Mouse (Mus musculus): Measurements from ENCODE around the gene Timm8a2. TPM values are rescaled to one million over a fixed set of nuclear protein-coding genes. Genes with fewer than 3 reads are reported as not detected.
A peak's percentile ranks its signal among the peaks of the same experiment; 100 is the strongest.

The Timm8a2 gene
- not detected in 2 replicates for total RNA-seq (2014; fragmentation: Nextera tagmentation)
- 0.35 TPM in 1 of 2 replicates, not detected in the other for total RNA-seq (2017)
- 0.05 TPM in 1 of 2 replicates, not detected in the other for polyA plus RNA-seq (2012)

DNA sequence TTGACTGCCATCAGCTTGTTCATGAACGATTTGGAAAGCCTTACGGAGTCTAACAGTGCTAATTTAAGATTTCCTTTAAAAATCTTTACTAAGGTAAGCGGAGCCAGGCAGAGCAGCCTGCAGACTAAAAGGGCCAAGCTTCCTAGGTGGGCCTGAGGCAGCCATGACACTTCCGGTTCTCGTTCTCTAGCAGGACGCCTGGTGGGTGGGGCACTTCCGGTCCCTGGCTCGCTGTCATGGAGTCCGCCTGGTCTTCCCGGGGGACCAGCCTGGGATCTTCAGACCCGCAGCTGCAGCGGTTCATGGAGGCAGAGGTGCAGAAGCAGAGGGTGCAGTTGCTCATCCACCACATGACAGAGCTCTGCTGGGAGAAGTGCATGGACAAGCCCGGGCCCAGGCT is at the start of gene Timm8a2:
Timm8a2 (plus strand) TSS at position 224 of the 400 bp plus-strand sequence.
- peaks cover 13% of the 10 kb centered on the region for H3K27me3 ChIP-seq (ENCODE audit: insufficient read depth, low read length)
- no peak within 1 kb of the TSS for H3K4me3 ChIP-seq (ENCODE audit: low read depth, low read length)
- ATAC-seq (ENCODE audit: extremely low read depth, insufficient number of reproducible peaks, low FRiP score, poor library complexity, severe bottlenecking) (no peak), DNase-seq (ENCODE audit: low spot score) (no peak)
- H3K36me3 ChIP-seq (replicated peaks) = no peaks in the 10 kb centered on the region
- peaks cover 37% of the 10 kb centered on the region for H3K4me1 ChIP-seq (ENCODE audit: insufficient read depth, low read depth, low read length)
- H3K9me3 ChIP-seq (replicated peaks) = peaks cover 10% of the 10 kb centered on the region
- TF ChIP-seq POLR2AphosphoS5 (IDR thresholded peaks at IDR 0.05; ENCODE audit: insufficient replicate concordance, low read depth, low read length) (no peak), GATA1 (IDR thresholded peaks at IDR 0.05; ENCODE audit: borderline replicate concordance, low read length) (no peak), CTCF (IDR thresholded peaks at IDR 0.05; ENCODE audit: low read depth, low read length) (no peak), GATA2 (IDR thresholded peaks at IDR 0.05; ENCODE audit: borderline replicate concordance, low read depth, low read length) (no peak), TAL1 (conservative IDR thresholded peaks at IDR 0.05; ENCODE audit: low read depth, low read length) (no peak)

DNA sequence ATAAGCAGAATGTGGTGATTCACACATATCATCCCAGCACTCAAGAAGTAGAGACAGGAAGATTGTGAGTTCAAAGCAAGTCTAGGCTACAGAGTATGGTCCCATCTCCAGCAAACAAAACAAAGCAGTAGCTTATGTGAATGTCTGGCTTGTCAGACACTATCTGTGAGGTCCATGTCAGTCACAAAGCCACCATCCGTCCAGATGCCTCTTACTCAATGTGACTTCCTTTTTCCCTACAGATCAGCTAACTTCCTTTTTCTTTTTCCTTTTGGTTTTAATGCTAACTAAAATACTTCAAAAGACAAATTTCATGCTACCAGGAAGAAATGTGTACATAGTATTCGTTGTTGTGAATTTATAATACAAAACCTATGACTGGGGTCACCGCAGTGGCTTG is 49.0 kb upstream of the Timm8a2 start:
- ATAC-seq (ENCODE audit: extremely low read depth, insufficient number of reproducible peaks, low FRiP score, poor library complexity, severe bottlenecking) (peak; percentile 58), DNase-seq (ENCODE audit: low spot score) (peak; percentile 56)
- H3K27me3 ChIP-seq (ENCODE audit: insufficient read depth, low read length) = no peaks in the 10 kb centered on the region
- peaks cover 19% of the 10 kb centered on the region for H3K4me1 ChIP-seq (ENCODE audit: insufficient read depth, low read depth, low read length)
- peaks cover 66% of the 10 kb centered on the region for H3K36me3 ChIP-seq (replicated peaks)
- TF ChIP-seq TAL1 (conservative IDR thresholded peaks at IDR 0.05; ENCODE audit: low read depth, low read length) (no peak), GATA2 (IDR thresholded peaks at IDR 0.05; ENCODE audit: borderline replicate concordance, low read depth, low read length) (no peak), GATA1 (IDR thresholded peaks at IDR 0.05; ENCODE audit: borderline replicate concordance, low read length) (no peak), CTCF (IDR thresholded peaks at IDR 0.05; ENCODE audit: low read depth, low read length) (no peak)
- H3K9me3 ChIP-seq (replicated peaks) = no peaks in the 10 kb centered on the region
- no peak overlapping the region for H3K4me3 ChIP-seq (ENCODE audit: low read depth, low read length)

DNA sequence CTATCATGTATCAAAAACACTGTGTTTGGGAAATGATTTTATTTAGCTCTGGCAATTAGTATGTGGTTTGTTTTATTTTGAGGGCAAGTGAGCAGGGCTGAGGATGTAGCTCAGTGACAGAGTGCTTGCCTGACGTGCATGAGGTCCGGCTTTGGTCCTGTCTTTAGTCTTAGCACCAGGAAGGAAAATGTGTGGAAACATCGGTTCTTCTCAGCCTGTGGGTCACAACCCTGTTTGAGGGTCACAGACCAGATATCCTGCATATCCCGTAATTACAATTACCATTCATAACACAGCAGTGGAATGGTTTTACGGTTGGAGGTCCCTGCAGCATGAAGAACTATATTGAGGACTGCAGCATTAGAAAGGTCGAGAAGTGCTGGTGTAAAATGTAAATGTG is 48.4 kb upstream of the Timm8a2 start:
- DNase-seq (ENCODE audit: low spot score) (no peak), ATAC-seq (ENCODE audit: extremely low read depth, insufficient number of reproducible peaks, low FRiP score, poor library complexity, severe bottlenecking) (no peak)
- Histone ChIP-seq H3K4me3 (ENCODE audit: low read depth, low read length) (no peak overlapping the region), H3K27me3 (ENCODE audit: insufficient read depth, low read length) (no peaks in the 10 kb centered on the region), H3K4me1 (ENCODE audit: insufficient read depth, low read depth, low read length) (peaks cover 19% of the 10 kb centered on the region), H3K9me3 (replicated peaks) (no peaks in the 10 kb centered on the region), H3K36me3 (replicated peaks) (peaks cover 68% of the 10 kb centered on the region)
- TF ChIP-seq GATA1 (IDR thresholded peaks at IDR 0.05; ENCODE audit: borderline replicate concordance, low read length) (no peak), POLR2AphosphoS5 (IDR thresholded peaks at IDR 0.05; ENCODE audit: insufficient replicate concordance, low read depth, low read length) (no peak), GATA2 (IDR thresholded peaks at IDR 0.05; ENCODE audit: borderline replicate concordance, low read depth, low read length) (no peak), TAL1 (conservative IDR thresholded peaks at IDR 0.05; ENCODE audit: low read depth, low read length) (no peak), CTCF (IDR thresholded peaks at IDR 0.05; ENCODE audit: low read depth, low read length) (no peak)

DNA sequence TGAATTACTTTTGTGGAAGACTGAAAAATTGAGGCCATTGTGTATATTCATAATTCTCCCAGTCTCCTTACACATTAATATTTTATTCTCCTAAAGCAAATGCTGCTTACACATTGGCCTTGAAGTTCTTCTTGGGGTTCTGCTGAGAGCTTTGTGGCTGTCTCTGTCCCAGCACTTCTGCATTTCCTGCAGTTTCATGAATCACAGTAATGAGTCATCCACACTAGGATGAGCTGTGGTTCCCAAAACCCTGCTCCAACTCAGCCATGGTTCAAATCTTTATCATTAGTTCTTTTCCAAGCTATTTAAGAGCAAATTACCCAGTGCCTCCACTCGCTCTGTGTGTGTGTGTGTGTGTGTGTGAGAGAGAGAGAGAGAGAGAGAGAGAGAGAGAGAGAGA is 47.2 kb upstream of the Timm8a2 start:
- DNase-seq (ENCODE audit: low spot score) = no peak
- Histone ChIP-seq H3K27me3 (ENCODE audit: insufficient read depth, low read length) (no peaks in the 10 kb centered on the region), H3K4me3 (ENCODE audit: low read depth, low read length) (no peak overlapping the region), H3K4me1 (ENCODE audit: insufficient read depth, low read depth, low read length) (peaks cover 19% of the 10 kb centered on the region), H3K36me3 (replicated peaks) (peaks cover 74% of the 10 kb centered on the region), H3K9me3 (replicated peaks) (no peaks in the 10 kb centered on the region)
- ATAC-seq (ENCODE audit: extremely low read depth, insufficient number of reproducible peaks, low FRiP score, poor library complexity, severe bottlenecking) = no peak
- TF ChIP-seq TAL1 (conservative IDR thresholded peaks at IDR 0.05; ENCODE audit: low read depth, low read length) (no peak), GATA1 (IDR thresholded peaks at IDR 0.05; ENCODE audit: borderline replicate concordance, low read length) (no peak), CTCF (IDR thresholded peaks at IDR 0.05; ENCODE audit: low read depth, low read length) (no peak), POLR2AphosphoS5 (IDR thresholded peaks at IDR 0.05; ENCODE audit: insufficient replicate concordance, low read depth, low read length) (no peak), GATA2 (IDR thresholded peaks at IDR 0.05; ENCODE audit: borderline replicate concordance, low read depth, low read length) (no peak)

DNA sequence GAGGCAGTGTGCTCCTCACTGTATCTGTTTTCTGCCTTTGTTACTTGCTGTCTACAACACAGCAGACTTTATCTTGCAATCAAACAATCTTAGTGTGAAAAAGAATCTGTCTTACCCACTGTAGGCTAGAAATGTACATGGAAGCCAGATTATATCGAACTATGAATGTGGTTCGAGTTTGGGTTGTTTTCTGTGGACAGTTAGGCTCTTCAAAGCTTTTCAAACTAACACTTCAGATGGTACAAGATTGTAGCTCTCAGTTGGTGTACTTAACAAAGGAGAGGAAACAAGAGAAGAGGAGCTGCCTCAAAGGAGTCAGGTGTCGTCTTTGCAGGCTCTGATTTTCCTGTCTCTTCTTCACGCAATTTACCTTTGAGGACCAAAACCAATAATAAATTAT is 46.8 kb upstream of the Timm8a2 start:
- ATAC-seq (ENCODE audit: extremely low read depth, insufficient number of reproducible peaks, low FRiP score, poor library complexity, severe bottlenecking) (no peak), DNase-seq (ENCODE audit: low spot score) (no peak)
- TF ChIP-seq POLR2AphosphoS5 (IDR thresholded peaks at IDR 0.05; ENCODE audit: insufficient replicate concordance, low read depth, low read length) (no peak), CTCF (IDR thresholded peaks at IDR 0.05; ENCODE audit: low read depth, low read length) (no peak), GATA1 (IDR thresholded peaks at IDR 0.05; ENCODE audit: borderline replicate concordance, low read length) (no peak), GATA2 (IDR thresholded peaks at IDR 0.05; ENCODE audit: borderline replicate concordance, low read depth, low read length) (no peak), TAL1 (conservative IDR thresholded peaks at IDR 0.05; ENCODE audit: low read depth, low read length) (no peak)
- H3K9me3 ChIP-seq (replicated peaks) = no peaks in the 10 kb centered on the region
- no peaks in the 10 kb centered on the region for H3K27me3 ChIP-seq (ENCODE audit: insufficient read depth, low read length)
- H3K4me1 ChIP-seq (ENCODE audit: insufficient read depth, low read depth, low read length) = peaks cover 19% of the 10 kb centered on the region
- H3K4me3 ChIP-seq (ENCODE audit: low read depth, low read length) = no peak overlapping the region
- H3K36me3 ChIP-seq (replicated peaks) = peaks cover 76% of the 10 kb centered on the region

DNA sequence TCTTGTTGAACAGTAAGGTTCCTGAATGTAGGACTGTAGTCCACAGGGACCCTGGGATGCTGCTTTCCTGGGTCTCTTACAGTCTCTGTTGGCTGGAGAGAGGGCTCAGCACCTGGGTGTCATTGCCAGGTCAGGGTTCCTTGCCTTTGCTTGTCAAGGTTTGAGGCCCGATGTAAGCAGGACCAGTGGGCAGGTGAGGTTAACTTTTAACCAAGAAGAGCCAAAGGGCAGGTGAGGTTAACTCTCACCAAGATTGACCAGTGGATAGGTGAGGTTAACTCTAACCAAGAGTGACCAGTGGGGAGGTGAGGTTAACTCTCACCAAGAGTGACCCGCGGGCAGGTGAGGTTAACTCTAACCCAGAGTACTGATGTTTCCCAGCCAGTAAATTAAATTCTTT is 45.1 kb upstream of the Timm8a2 start:
- TF ChIP-seq GATA1 (IDR thresholded peaks at IDR 0.05; ENCODE audit: borderline replicate concordance, low read length) (no peak), TAL1 (conservative IDR thresholded peaks at IDR 0.05; ENCODE audit: low read depth, low read length) (no peak), GATA2 (IDR thresholded peaks at IDR 0.05; ENCODE audit: borderline replicate concordance, low read depth, low read length) (no peak), CTCF (IDR thresholded peaks at IDR 0.05; ENCODE audit: low read depth, low read length) (no peak), POLR2AphosphoS5 (IDR thresholded peaks at IDR 0.05; ENCODE audit: insufficient replicate concordance, low read depth, low read length) (no peak)
- H3K9me3 ChIP-seq (replicated peaks) = no peaks in the 10 kb centered on the region
- peaks cover 74% of the 10 kb centered on the region for H3K36me3 ChIP-seq (replicated peaks)
- DNase-seq (ENCODE audit: low spot score) = no peak
- H3K27me3 ChIP-seq (ENCODE audit: insufficient read depth, low read length) = no peaks in the 10 kb centered on the region
- peaks cover 20% of the 10 kb centered on the region for H3K4me1 ChIP-seq (ENCODE audit: insufficient read depth, low read depth, low read length)
- H3K4me3 ChIP-seq (ENCODE audit: low read depth, low read length) = no peak overlapping the region
- ATAC-seq (ENCODE audit: extremely low read depth, insufficient number of reproducible peaks, low FRiP score, poor library complexity, severe bottlenecking) = no peak

Measured in G1E (cell line).